ENCODE assay signal across 20 mouse cellular contexts in genomic region chr12:102299209-102299608, GRCm38 (mm10). TPM values are rescaled to one million over a fixed set of nuclear protein-coding genes. Genes with fewer than 3 reads are reported as not detected.
DNase-seq lines count a peak whose midpoint lies in the region; ATAC-seq and TF ChIP-seq lines count a peak whose summit lies in the region.
"Had no signal": no experiment of that assay in that cellular context is flagged by ENCODE, and none has a peak within 500 bp of the region (broad histone marks: within the 10 kb centered on the region; RNA-seq: fewer than 3 reads in every experiment).

No protein-coding gene starts in this region.

- 0 out of 2 replicates have a peak, but pooled peaks cover 5% of the 10 kb centered on the region for H3K36me3 ChIP-seq in heart, embryonic 12.5 days
- H3K36me3 ChIP-seq in liver, embryonic 14.5 days (replicated peaks; ENCODE audit: control insufficient read depth, insufficient read depth, low read depth), result no peaks in the 10 kb centered on the region
- H3K36me3 ChIP-seq in liver, embryonic 11.5 days (ENCODE audit: control insufficient read depth, insufficient read depth, low read length), result 0 out of 2 replicates have a peak, but pooled peaks cover 3% of the 10 kb centered on the region
- H3K36me3 ChIP-seq: embryonic facial prominence, embryonic 13.5 days; forebrain, embryonic 12.5 days; hindbrain, embryonic 15.5 days had no signal

- WGBS in heart, embryonic 12.5 days, result 31% methylated on average over 5 of the region's 5 CpGs
- WGBS in liver, embryonic 14.5 days (ENCODE audit: insufficient replicate concordance), result 23% methylated on average over 5 of the region's 5 CpGs
- 39% methylated on average over 5 of the region's 5 CpGs for WGBS in liver, embryonic 11.5 days

- peaks cover 53% of the 10 kb centered on the region for H3K4me1 ChIP-seq in heart, embryonic 12.5 days (replicated peaks)
- H3K4me1 ChIP-seq in liver, embryonic 14.5 days (replicated peaks; ENCODE audit: control insufficient read depth in 2 of 2, insufficient read depth in 2 of 2, low read length in 1 of 2), result peaks cover 0 to 45% of the 10 kb centered on the region in 2 experiments; a peak in 2 of 4 replicates
- peaks cover 34% of the 10 kb centered on the region for H3K4me1 ChIP-seq in liver, embryonic 11.5 days (replicated peaks; ENCODE audit: control insufficient read depth, insufficient read depth, low read length)

- H3K4me2 ChIP-seq in heart, embryonic 12.5 days, result no peak overlapping the region
- no peak overlapping the region for H3K4me2 ChIP-seq in liver, embryonic 14.5 days (ENCODE audit: low read depth)
- H3K4me2 ChIP-seq in liver, embryonic 11.5 days, result no peak overlapping the region
- H3K4me2 ChIP-seq: embryonic facial prominence, embryonic 13.5 days; forebrain, embryonic 12.5 days; hindbrain, embryonic 15.5 days had no signal

- ATAC-seq in heart, embryonic 12.5 days (ENCODE audit: insufficient number of reproducible peaks, low FRiP score), result peak; percentile 44
- ATAC-seq in liver, embryonic 14.5 days (ENCODE audit: insufficient read depth), result peak; percentile 24; the same call in 1 of the 2 replicates
- ATAC-seq in liver, embryonic 11.5 days (replicated peaks; ENCODE audit: low FRiP score), result no peak
- peak; percentile 41 for ATAC-seq in megakaryocyte-erythroid progenitor cell, adult 5-6 weeks (replicated peaks; ENCODE audit: low FRiP score, low TSS enrichment, poor library complexity, severe bottlenecking)
- ATAC-seq: activated CD4-positive, CD25-positive, alpha-beta regulatory T cell, adult 4 months; forebrain, embryonic 16.5 days; Patski had no signal

- H3K27me3 ChIP-seq in heart, embryonic 12.5 days (replicated peaks), result no peaks in the 10 kb centered on the region
- H3K27me3 ChIP-seq in liver, embryonic 14.5 days (ENCODE audit: control insufficient read depth, insufficient read depth, low read length), result no peaks in the 10 kb centered on the region
- no peaks in the 10 kb centered on the region for H3K27me3 ChIP-seq in liver, embryonic 11.5 days (replicated peaks; ENCODE audit: control insufficient read depth, insufficient read depth, low read length)
- H3K27me3 ChIP-seq: CH12.LX; embryonic facial prominence, embryonic 13.5 days; forebrain, embryonic 12.5 days; hindbrain, embryonic 15.5 days; Patski had no signal

- no peak overlapping the region for H3K27ac ChIP-seq in heart, embryonic 12.5 days (ENCODE audit: poor library complexity, severe bottlenecking)
- H3K27ac ChIP-seq in liver, embryonic 14.5 days, result no peak overlapping the region
- no peak overlapping the region for H3K27ac ChIP-seq in liver, embryonic 11.5 days (ENCODE audit: low read depth, low read length)
- H3K27ac ChIP-seq: embryonic facial prominence, embryonic 13.5 days; forebrain, embryonic 12.5 days; hindbrain, embryonic 15.5 days had no signal

- TF ChIP-seq CTCF in liver, embryonic 14.5 days (IDR thresholded peaks at IDR 0.05; ENCODE audit: low read depth), result no peak

- TF ChIP-seq EP300 in liver, embryonic 14.5 days (IDR thresholded peaks at IDR 0.05; ENCODE audit: low read depth), result no peak

- H3K4me3 ChIP-seq in heart, embryonic 12.5 days, result no peak overlapping the region
- H3K4me3 ChIP-seq in liver, embryonic 14.5 days (ENCODE audit: insufficient read depth in 1 of 2, low read depth in 2 of 2, low read length in 2 of 2), result no peak overlapping the region
- H3K4me3 ChIP-seq in liver, embryonic 11.5 days (ENCODE audit: low read depth, low read length), result no peak overlapping the region
- H3K4me3 ChIP-seq: embryonic facial prominence, embryonic 13.5 days; forebrain, embryonic 12.5 days; hindbrain, embryonic 15.5 days had no signal

- no peak for DNase-seq in heart, postnatal 36 days
- DNase-seq in liver, embryonic 14.5 days (ENCODE audit: low read depth in 3 of 3, low spot score in 3 of 3), result no peak
- no peak for DNase-seq in liver, embryonic 11.5 days (ENCODE audit: low spot score)
- DNase-seq in 416B (ENCODE audit: low read depth), result peak; percentile 74
- DNase-seq in right cerebral cortex, postnatal 10 days (ENCODE audit: low spot score in 2 of 2), result no peak
- DNase-seq in urinary bladder, adult 2 months (ENCODE audit: low spot score), result no peak
- DNase-seq: adrenal gland, postnatal 25 days; cerebellum, adult 18-20 months; cerebellum, adult 9-11 months; cerebellum, postnatal 36 days; gastrocnemius, postnatal 14 days had no signal

- intact Hi-C loops in heart, postnatal 36 days (cut with DNase I), result no loop called here

- no peaks in the 10 kb centered on the region for H3K9me3 ChIP-seq in heart, embryonic 12.5 days (replicated peaks)
- no peaks in the 10 kb centered on the region for H3K9me3 ChIP-seq in liver, embryonic 14.5 days (ENCODE audit: control insufficient read depth, low read length)
- no peaks in the 10 kb centered on the region for H3K9me3 ChIP-seq in liver, embryonic 11.5 days (ENCODE audit: control insufficient read depth, low read length)
- H3K9me3 ChIP-seq: embryonic facial prominence, embryonic 13.5 days; forebrain, embryonic 12.5 days; hindbrain, embryonic 15.5 days had no signal

- no peak overlapping the region for H3K9ac ChIP-seq in heart, embryonic 12.5 days
- no peak overlapping the region for H3K9ac ChIP-seq in liver, embryonic 14.5 days (replicated peaks)
- H3K9ac ChIP-seq in liver, embryonic 11.5 days (ENCODE audit: low read depth, low read length), result no peak overlapping the region
- H3K9ac ChIP-seq: embryonic facial prominence, embryonic 13.5 days; forebrain, embryonic 12.5 days; hindbrain, embryonic 15.5 days had no signal

RNA-seq across cellular contexts. Expression of gene Rin3, which starts 16.4 kb away (rescaled TPM):
- polyA plus RNA-seq in heart, embryonic 12.5 days (2016; fragmentation: Nextera tagmentation; extraction: Ambion mirVana), result 9.9 and 10.3 TPM in 2 replicates
- total RNA-seq in heart, postnatal 36 days (2021), result 10 to 100 TPM; 13.7 to 21.0 TPM
- 3.1 and 3.2 TPM in 2 replicates for polyA plus RNA-seq in liver, embryonic 14.5 days (2012; rRNA removed)
- 4.5 and 5.2 TPM in 2 replicates for polyA plus RNA-seq in liver, embryonic 14.5 days (2014; fragmentation: Nextera tagmentation; extraction: Ambion mirVana)
- 10.2 and 12.9 TPM in 2 replicates for polyA plus RNA-seq in liver, embryonic 11.5 days (2014; fragmentation: Nextera tagmentation; extraction: Ambion mirVana)
- total RNA-seq in megakaryocyte-erythroid progenitor cell, adult 5-6 weeks (2014; fragmentation: Nextera tagmentation), result 30.2 and 32.2 TPM in 2 replicates
- 4.5 and 14.7 TPM in 2 replicates for total RNA-seq in megakaryocyte-erythroid progenitor cell, adult 5-6 weeks (2017)
- 2.1 and 5.5 TPM in 2 replicates for polyA plus RNA-seq in urinary bladder, adult 2 months (2012; rRNA removed)
